Mouse (Mus musculus): ENCODE measurements at regions not wholly inside any gene's neighbourhood (a gene's known extent, or its start where the extent isn't known, plus 50 kb on each side); places are given as distances from the start of the nearest gene placed in this dataset.

GRCm38 (mm10) chr3:149820670-149821069 is 830.3 kb upstream of the Adgrl2 start:
- intact Hi-C loops (cut with DNase I; ENCODE audit: low total_unique reads): no loop called here
- no peak for DNase-seq

- no peak for DNase-seq
- intact Hi-C loops (cut with DNase I; ENCODE audit: low total_unique reads): no loop called here
Measured at GRCm38 (mm10) chr3:149819863-149820262, 829.5 kb upstream of the Adgrl2 start.

DNA sequence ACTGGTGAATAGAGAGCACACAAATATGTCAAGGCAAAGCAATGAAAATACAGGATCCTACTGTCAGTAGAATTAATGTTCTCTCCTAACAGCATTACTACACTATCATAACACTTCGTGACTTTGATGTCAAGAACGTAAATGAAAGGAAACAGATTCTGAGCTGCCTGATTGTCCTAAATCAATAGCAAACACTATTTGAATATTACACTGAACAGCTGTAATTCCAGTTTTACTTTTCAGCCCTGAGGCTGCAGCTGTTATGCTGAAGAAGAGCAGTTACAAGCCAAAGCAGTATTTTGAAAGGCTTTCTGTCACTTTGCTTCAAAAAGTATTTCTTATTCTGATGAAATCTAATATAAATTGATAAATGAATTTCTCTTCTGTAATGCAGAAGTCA is 828.7 kb upstream of the Adgrl2 start:
- intact Hi-C loops (cut with DNase I; ENCODE audit: low total_unique reads): no loop called here
- no peak for DNase-seq

DNA sequence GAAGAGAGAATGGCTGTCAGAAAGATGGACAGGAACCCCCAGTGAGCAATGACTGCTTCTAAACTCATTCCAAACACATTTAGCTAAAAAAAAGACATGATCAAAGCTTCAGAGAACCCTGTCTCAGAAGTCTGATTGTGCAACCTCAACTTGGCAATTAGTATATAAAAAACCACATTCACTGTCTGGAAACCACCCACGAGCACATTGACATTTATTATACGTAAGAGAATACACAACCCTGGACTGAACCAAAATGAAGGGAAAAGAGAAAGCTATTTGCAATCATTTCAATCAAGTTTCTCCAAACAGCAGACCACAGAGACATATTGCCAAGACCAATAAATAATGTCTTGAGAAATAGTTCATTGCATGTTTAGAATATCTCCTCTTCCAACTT is 820.7 kb upstream of the Adgrl2 start:
- intact Hi-C loops (cut with DNase I; ENCODE audit: low total_unique reads): no loop called here
- no peak for DNase-seq

- DNase-seq: no peak
- intact Hi-C loops (cut with DNase I; ENCODE audit: low total_unique reads): no loop called here
Measured at GRCm38 (mm10) chr3:149805345-149805744, 815.0 kb upstream of the Adgrl2 start.

DNA sequence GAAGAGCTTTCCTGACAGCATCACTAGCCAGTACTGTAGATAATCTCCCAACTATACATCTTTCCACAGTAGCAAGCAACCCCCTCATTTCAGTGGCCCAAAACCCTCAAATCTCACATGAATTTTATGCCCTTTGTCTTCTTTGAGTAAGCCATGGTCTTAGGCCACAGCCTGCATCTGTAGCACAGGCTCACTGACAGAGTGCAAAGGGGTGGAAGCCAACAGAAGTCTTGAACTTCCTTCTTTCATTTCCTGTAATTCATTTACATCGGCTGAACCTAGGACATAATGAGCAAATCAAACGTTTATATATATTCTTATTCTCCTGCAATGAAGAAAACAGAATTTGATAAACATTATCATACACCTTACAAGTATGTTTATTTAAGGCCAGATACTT is 805.8 kb upstream of the Adgrl2 start:
- intact Hi-C loops (cut with DNase I; ENCODE audit: low total_unique reads): no loop called here
- DNase-seq: no peak

DNA sequence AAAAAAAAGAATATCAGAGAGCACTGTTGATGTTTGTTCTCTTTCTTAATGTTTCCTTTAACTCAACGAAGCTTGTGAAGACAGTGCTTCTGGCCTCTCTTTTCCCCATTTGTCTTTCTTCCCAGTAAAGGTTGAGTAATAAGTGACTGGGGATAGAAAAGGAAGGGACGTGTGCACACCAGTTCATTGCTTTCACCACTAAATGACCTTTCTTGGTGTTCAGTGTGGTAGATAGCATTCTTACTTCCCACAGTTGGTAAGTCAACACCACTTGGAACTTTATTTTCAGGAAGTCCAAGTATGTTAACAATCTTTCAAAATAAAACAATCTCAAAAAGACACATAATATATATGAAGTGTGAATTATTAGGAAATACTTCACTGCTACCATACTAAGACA is 801.2 kb upstream of the Adgrl2 start:
- intact Hi-C loops (cut with DNase I; ENCODE audit: low total_unique reads): no loop called here

DNA sequence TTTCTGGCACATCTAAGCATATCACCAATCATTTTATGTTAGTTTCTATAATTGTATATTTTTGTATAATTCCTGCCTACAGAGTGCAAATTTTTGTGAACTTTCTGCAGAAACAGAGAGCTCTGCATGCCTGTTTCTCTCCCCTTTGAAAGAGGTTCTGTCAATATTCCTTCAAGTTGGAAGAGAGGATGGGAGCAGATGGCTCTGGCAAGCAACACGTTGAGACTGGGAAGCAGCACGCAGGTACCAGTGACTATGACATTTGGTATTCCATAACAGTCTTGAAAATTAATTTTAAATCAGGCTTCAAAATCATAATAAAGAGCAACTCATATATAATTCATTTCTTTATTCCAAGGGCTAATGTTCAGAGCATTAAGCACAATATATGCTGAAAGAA is 795.7 kb upstream of the Adgrl2 start:
- intact Hi-C loops (cut with DNase I; ENCODE audit: low total_unique reads): no loop called here
- DNase-seq: no peak

More for the DNA sequence above, 801.2 kb upstream of the Adgrl2 start:
- no peak for DNase-seq

DNA sequence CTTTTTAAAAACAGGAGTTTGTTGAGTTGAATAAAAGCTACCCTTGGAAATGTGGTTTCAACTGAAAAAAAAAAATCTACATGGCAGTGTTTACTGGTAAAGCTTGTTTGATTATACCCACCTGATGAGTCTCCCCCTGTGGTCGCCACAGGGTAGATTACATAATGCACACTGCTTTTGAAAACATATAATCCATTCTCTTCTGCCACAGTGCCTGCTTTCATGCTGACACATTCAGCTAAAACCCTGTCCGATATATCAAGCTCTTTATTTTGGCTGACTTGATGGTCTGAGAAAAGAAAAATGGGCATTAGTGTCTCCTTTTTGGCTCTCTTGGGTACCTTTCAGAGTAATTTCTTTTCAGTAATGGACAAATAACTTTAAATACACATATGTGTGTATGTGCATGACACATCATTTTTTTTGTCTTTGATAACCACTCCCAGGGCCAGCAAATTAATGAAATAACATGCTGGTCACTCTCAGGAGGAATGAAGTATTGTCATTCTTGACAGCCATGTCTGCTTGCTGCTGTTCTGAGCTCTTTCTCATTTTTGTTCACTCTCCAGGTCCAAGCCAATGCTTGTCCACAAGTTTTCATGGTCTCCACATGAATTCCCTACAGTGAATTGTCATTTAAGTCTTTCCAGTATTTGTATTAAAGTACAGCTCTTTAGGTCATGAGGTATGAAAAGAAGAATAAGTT is 793.7 kb upstream of the Adgrl2 start:
- intact Hi-C loops (cut with DNase I; ENCODE audit: low total_unique reads): no loop called here
- no peak for DNase-seq

DNA sequence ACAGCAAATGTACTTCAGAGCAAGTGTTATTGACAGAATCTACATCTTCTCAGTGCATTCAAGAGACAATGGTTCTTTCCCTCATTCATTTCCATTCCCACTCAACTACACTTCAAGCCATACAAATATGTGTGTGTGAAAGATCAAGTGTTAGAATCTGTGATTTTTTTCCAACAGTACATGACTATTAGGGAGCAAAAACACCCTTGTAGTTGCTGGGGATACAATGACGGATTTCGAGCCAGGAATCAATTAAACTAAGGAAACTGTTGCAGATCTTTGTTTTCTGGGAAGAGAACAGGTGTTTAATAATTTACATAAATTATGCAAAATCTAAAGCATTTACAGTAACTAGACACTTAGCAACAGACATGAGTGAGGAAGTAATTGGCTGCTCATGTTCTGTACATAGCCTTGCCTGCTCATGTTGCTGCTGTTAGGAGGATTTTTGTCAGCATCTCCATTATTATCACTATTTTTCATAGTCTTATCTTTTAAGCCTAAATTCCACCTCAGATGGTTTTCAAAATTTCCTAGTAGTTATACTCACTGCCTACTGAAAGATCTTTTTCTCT is 777.6 kb upstream of the Adgrl2 start:
- intact Hi-C loops (cut with DNase I; ENCODE audit: low total_unique reads): no loop called here
- no peak for DNase-seq

DNA sequence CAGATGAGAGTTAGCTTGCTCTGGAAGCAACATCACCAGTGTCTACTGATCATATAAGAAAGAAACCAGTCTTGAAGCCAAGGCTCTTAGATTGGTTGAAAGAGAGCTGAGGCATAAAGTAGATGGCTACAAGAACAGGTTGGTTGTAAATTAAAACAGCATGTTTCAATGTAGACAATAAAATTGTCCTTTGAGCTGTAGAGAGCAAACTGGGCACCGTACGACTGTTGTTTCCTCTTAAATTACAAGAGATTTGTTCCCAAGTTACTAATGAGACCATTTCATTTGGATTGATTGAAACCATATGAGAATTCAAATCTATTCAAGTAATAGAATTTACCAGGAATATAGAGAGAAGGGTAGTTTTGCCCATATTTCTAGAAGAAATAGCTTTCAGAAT is 770.9 kb upstream of the Adgrl2 start:
- intact Hi-C loops (cut with DNase I; ENCODE audit: low total_unique reads): no loop called here
- no peak for DNase-seq

DNA sequence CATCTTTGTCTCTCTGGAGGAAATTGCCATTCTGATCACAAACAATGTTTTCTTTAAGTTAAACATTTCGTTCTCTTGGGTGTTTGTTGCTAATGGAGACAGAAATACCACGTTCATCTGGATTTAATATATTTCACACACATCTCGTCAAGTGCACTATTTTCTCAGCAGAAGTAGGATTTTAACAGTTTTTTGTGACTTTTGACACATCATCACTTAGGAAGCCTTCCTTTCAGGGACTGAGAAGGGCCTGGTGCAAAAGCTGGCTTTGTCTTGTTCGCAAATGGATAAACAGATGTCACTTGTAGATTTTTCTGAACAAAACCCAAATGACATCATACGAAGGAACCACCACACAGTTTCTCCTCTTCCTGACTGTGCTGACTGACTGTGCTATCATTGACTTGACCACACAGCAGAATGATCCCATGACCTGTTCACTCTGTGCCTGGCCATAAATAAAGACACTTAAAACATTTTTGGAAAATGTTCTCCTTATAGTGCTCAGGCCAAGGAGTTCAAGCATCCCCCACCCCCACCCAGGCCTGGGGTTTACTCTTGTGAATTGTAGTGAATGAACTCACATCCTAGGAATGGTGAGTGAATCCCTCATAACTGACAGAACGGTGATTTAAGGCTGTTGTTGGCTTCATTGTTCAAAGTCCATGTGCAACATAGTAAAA is 767.7 kb upstream of the Adgrl2 start:
- DNase-seq: peak; percentile 2
- intact Hi-C loops (cut with DNase I; ENCODE audit: low total_unique reads): no loop called here

DNA sequence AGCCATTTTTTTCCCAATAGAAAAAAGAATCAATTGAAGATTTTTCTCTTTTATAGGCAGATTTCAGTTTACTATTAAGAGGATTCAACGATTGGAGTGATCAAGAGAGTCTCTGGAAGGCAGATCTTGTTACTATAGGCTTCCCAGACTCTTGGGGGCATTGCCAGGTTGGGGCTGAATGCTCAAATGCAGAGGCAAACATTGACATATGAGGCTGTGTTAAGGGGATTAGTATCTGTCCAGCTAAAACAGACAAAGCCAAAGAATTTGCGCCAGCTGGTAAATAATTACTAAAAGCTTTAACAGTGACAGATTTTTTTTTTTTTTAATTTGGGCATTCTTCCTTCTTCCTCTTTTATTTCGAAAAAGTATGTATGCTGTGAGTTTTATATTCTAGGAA is 745.7 kb upstream of the Adgrl2 start:
- no peak for DNase-seq
- intact Hi-C loops (cut with DNase I; ENCODE audit: low total_unique reads): no loop called here

GRCm38 (mm10) chr3:149726212-149726611 is 735.9 kb upstream of the Adgrl2 start:
- no peak for DNase-seq
- intact Hi-C loops (cut with DNase I; ENCODE audit: low total_unique reads): no loop called here

DNA sequence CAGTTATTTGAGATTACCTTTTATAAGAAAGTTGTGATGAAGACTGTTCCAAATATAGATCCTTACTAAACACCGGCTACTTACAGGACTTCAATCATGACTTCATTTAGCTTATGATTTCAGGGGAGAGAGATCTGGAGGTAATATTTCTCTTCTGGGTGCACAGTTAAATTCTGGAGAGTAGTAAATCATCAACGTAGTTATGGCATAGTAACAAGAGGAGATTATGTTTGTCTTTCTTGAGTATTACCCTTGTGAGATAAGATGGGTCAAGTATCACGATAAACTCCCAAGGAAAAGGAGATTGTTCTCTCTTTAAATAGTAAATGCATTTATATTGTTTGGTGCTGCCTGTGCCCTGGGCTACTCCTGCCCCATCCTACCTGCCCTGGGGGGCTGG is 734.5 kb upstream of the Adgrl2 start:
- no peak for DNase-seq
- intact Hi-C loops (cut with DNase I; ENCODE audit: low total_unique reads): no loop called here

GRCm38 (mm10) chr3:149721832-149722231 is 731.5 kb upstream of the Adgrl2 start:
- no peak for DNase-seq
- intact Hi-C loops (cut with DNase I; ENCODE audit: low total_unique reads): no loop called here

DNA sequence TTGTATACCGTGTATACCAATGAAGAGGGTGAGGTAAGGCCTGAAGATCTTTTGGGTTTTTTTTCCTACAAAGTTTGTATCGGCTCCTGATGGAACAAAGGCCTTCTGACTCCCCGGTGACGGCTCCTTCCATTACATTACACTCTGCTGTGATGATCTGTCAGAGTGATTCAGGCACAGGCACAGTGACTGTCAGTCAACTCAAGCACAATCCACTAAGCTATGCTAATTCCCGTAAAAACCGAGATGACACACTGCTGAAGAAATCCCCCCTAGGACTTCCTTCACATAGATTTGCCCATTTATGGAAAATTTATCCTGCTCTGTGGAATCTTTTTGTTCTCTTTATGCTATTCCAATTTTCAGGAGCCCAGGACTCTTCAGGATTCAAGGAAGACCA is 730.0 kb upstream of the Adgrl2 start:
- intact Hi-C loops (cut with DNase I; ENCODE audit: low total_unique reads): no loop called here
- no peak for DNase-seq

DNA sequence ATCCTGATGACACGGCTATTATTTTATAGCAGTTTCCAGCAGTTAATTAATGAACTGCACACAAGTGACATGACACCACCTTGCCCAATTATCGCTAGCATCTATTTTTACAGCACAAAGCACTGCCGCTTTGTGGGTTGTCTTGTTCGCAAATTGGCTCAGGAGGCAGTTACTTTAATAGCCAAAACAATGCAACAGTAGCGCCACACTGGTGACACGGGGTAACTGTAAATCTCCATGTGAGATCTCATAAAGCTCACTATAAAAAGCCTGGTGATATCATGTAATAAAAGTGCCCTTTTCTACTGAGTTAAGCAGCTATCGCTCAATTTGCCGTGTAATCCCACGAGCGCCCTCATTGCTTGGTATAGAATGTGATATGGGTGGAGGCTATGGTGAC is 715.4 kb upstream of the Adgrl2 start:
- intact Hi-C loops (cut with DNase I; ENCODE audit: low total_unique reads): no loop called here
- no peak for DNase-seq

GRCm38 (mm10) chr3:149705322-149705721 is 715.0 kb upstream of the Adgrl2 start:
- intact Hi-C loops (cut with DNase I; ENCODE audit: low total_unique reads): no loop called here
- no peak for DNase-seq

GRCm38 (mm10) chr3:149704478-149704877 is 714.1 kb upstream of the Adgrl2 start:
- intact Hi-C loops (cut with DNase I; ENCODE audit: low total_unique reads): no loop called here
- DNase-seq: no peak

GRCm38 (mm10) chr3:149683561-149683960 is 693.2 kb upstream of the Adgrl2 start:
- DNase-seq: no peak
- intact Hi-C loops (cut with DNase I; ENCODE audit: low total_unique reads): no loop called here

All from gastrocnemius, postnatal 14 days (tissue).